Mouse (Mus musculus) heart, postnatal 0 days (tissue): ENCODE data around the gene Pdlim4.

ENCODE experiments used
- CTCF ChIP-seq: IDR thresholded peaks from 2 replicates; pipeline ENCODE4 v1.5.1; 2016; ENCODE audit warnings: antibody characterized with exemption, control low read depth, low read depth
- EP300 ChIP-seq: IDR thresholded peaks from 2 replicates; pipeline ENCODE4 v1.6.1; 2016; ENCODE audit warnings: antibody characterized with exemption, low read depth

DNA sequence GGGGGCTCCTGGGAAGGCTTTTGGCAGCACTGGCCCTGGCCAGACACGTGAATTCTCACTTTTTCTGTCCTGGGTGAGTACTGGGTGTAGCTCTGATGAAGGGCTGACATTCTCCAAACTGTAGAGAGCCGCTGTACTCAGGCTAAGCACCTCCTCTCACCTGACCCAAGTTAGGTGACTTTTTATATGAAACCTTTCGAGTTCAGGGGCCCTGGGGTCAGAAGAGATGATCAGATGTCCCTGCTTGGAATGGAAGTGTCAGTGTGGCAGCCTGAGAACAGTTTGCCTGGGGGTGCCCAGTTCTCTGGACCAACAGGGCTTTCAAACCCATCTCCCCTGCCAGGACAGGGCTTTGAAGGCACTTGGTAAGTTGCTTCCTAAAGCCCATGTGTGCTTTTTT is 39.3 kb upstream of the Pdlim4 start:
- TF ChIP-seq CTCF = no peak
- TF ChIP-seq EP300 = no peak
